Comparison of ENCODE assay signal across 14 mouse cellular contexts in genomic region chr4:52211022-52211421, GRCm38 (mm10).
DNase-seq lines count a peak whose midpoint lies in the region; ATAC-seq and TF ChIP-seq lines count a peak whose summit lies in the region.
"Had no signal": no experiment of that assay in that cellular context is flagged by ENCODE, and none has a peak within 500 bp of the region (broad histone marks: within the 10 kb centered on the region; RNA-seq: fewer than 3 reads in every experiment).

No protein-coding gene starts in this region.

- no peaks in the 10 kb centered on the region for H3K27me3 ChIP-seq in hindbrain, embryonic 11.5 days (ENCODE audit: control insufficient read depth, insufficient read depth, low read length)
- H3K27me3 ChIP-seq in hindbrain, embryonic 10.5 days (ENCODE audit: insufficient read depth, poor library complexity, severe bottlenecking), result no peaks in the 10 kb centered on the region
- H3K27me3 ChIP-seq in hindbrain, embryonic 14.5 days (ENCODE audit: control insufficient read depth, insufficient read depth, low read length), result no peaks in the 10 kb centered on the region
- no peaks in the 10 kb centered on the region for H3K27me3 ChIP-seq in midbrain, embryonic 14.5 days (ENCODE audit: control insufficient read depth, insufficient read depth, low read length)
- H3K27me3 ChIP-seq: limb, embryonic 12.5 days had no signal

- H3K36me3 ChIP-seq in hindbrain, embryonic 11.5 days (ENCODE audit: control insufficient read depth, insufficient read depth, low read length), result no peaks in the 10 kb centered on the region
- no peaks in the 10 kb centered on the region for H3K36me3 ChIP-seq in hindbrain, embryonic 10.5 days
- H3K36me3 ChIP-seq in hindbrain, embryonic 14.5 days (replicated peaks; ENCODE audit: control insufficient read depth, insufficient read depth), result no peaks in the 10 kb centered on the region
- H3K36me3 ChIP-seq in midbrain, embryonic 14.5 days (ENCODE audit: control insufficient read depth, insufficient read depth, low read length), result no peaks in the 10 kb centered on the region
- H3K36me3 ChIP-seq: limb, embryonic 12.5 days had no signal

- intact Hi-C loops in heart, postnatal 14 days (cut with DNase I), result no loop called here

- no peak overlapping the region for H3K4me3 ChIP-seq in hindbrain, embryonic 11.5 days (ENCODE audit: low read depth, low read length)
- H3K4me3 ChIP-seq in hindbrain, embryonic 10.5 days, result no peak overlapping the region
- H3K4me3 ChIP-seq in hindbrain, embryonic 14.5 days (replicated peaks; ENCODE audit: low read length), result no peak overlapping the region
- no peak overlapping the region for H3K4me3 ChIP-seq in midbrain, embryonic 14.5 days (replicated peaks; ENCODE audit: low read depth, low read length)
- H3K4me3 ChIP-seq: heart, adult 2 months; limb, embryonic 12.5 days had no signal

- no peak overlapping the region for H3K4me2 ChIP-seq in hindbrain, embryonic 11.5 days (replicated peaks; ENCODE audit: low read depth, low read length)
- no peak overlapping the region for H3K4me2 ChIP-seq in hindbrain, embryonic 14.5 days (replicated peaks)
- no peak overlapping the region for H3K4me2 ChIP-seq in midbrain, embryonic 14.5 days (ENCODE audit: low read length)
- H3K4me2 ChIP-seq: limb, embryonic 12.5 days had no signal

- DNase-seq in hindbrain, embryonic 11.5 days (ENCODE audit: low spot score), result peak; percentile 9
- DNase-seq in hindbrain, embryonic 10.5 days (ENCODE audit: low spot score), result no peak
- DNase-seq in brain, embryonic 14.5 days (ENCODE audit: low read depth), result peak; percentile 74
- peak; percentile 37 for DNase-seq in hindbrain, embryonic 14.5 days (ENCODE audit: low spot score)
- DNase-seq in midbrain, embryonic 14.5 days, result peak; percentile 54
- DNase-seq in frontal cortex, postnatal 25 days (ENCODE audit: low spot score in 2 of 2), result no peak
- DNase-seq in heart, postnatal 14 days, result no peak
- no peak for DNase-seq in gastrocnemius, postnatal 10 days
- DNase-seq: adrenal gland, adult 2 months; cerebellum, adult 11 months; heart, adult 2 months; liver, postnatal 0 days had no signal

- peak; percentile 71 for ATAC-seq in hindbrain, embryonic 11.5 days (ENCODE audit: low FRiP score)
- peak; percentile 64; the same call in 1 of the 2 replicates for ATAC-seq in hindbrain, embryonic 14.5 days (ENCODE audit: low FRiP score)
- ATAC-seq in midbrain, embryonic 14.5 days (ENCODE audit: low FRiP score, low TSS enrichment), result peak; percentile 66
- ATAC-seq: liver, postnatal 0 days had no signal

- no peaks in the 10 kb centered on the region for H3K9me3 ChIP-seq in hindbrain, embryonic 11.5 days (ENCODE audit: control insufficient read depth, low read length)
- H3K9me3 ChIP-seq in hindbrain, embryonic 10.5 days, result no peaks in the 10 kb centered on the region
- H3K9me3 ChIP-seq in hindbrain, embryonic 14.5 days (ENCODE audit: control insufficient read depth, low read length), result no peaks in the 10 kb centered on the region
- no peaks in the 10 kb centered on the region for H3K9me3 ChIP-seq in midbrain, embryonic 14.5 days (ENCODE audit: control insufficient read depth, low read length)
- H3K9me3 ChIP-seq: limb, embryonic 12.5 days had no signal

- H3K9ac ChIP-seq in hindbrain, embryonic 11.5 days (ENCODE audit: low read depth, low read length), result no peak overlapping the region
- H3K9ac ChIP-seq in hindbrain, embryonic 14.5 days, result no peak overlapping the region
- no peak overlapping the region for H3K9ac ChIP-seq in midbrain, embryonic 14.5 days (replicated peaks; ENCODE audit: low read length)
- H3K9ac ChIP-seq: limb, embryonic 12.5 days; liver, postnatal 0 days had no signal

- H3K4me1 ChIP-seq in hindbrain, embryonic 11.5 days (replicated peaks; ENCODE audit: control insufficient read depth, insufficient read depth, low read length), result no peaks in the 10 kb centered on the region
- 0 out of 2 replicates have a peak, but pooled peaks cover 7% of the 10 kb centered on the region for H3K4me1 ChIP-seq in hindbrain, embryonic 10.5 days (replicated peaks)
- peaks cover 3% of the 10 kb centered on the region; the same call in 1 of the 2 replicates for H3K4me1 ChIP-seq in hindbrain, embryonic 14.5 days (replicated peaks; ENCODE audit: control insufficient read depth, insufficient read depth, low read length)
- peaks cover 8% of the 10 kb centered on the region; the same call in 1 of the 2 replicates for H3K4me1 ChIP-seq in midbrain, embryonic 14.5 days (ENCODE audit: control insufficient read depth, insufficient read depth, low read length)
- H3K4me1 ChIP-seq: limb, embryonic 12.5 days had no signal

- H3K27ac ChIP-seq in hindbrain, embryonic 11.5 days (ENCODE audit: low read depth, low read length), result no peak overlapping the region
- no peak overlapping the region for H3K27ac ChIP-seq in hindbrain, embryonic 10.5 days
- H3K27ac ChIP-seq in hindbrain, embryonic 14.5 days, result 0 out of 2 replicates have a peak overlapping the region, but pooled peaks have one; percentile 26
- H3K27ac ChIP-seq in midbrain, embryonic 14.5 days (replicated peaks; ENCODE audit: low read depth, low read length), result no peak overlapping the region
- H3K27ac ChIP-seq: heart, adult 2 months; limb, embryonic 12.5 days; stomach, postnatal 0 days had no signal

- 39% methylated on average over 5 of the region's 5 CpGs for WGBS in hindbrain, embryonic 11.5 days
- WGBS in hindbrain, embryonic 10.5 days, result 48% methylated on average over 5 of the region's 5 CpGs
- WGBS in hindbrain, embryonic 14.5 days, result 15% methylated on average over 5 of the region's 5 CpGs
- 31% methylated on average over 5 of the region's 5 CpGs for WGBS in midbrain, embryonic 14.5 days

- TF ChIP-seq CTCF in brain, embryonic 14.5 days (IDR thresholded peaks at IDR 0.05; ENCODE audit: borderline replicate concordance, extremely low read depth, insufficient read depth, insufficient read length), result no peak

- no peak for TF ChIP-seq POLR2A in brain, embryonic 14.5 days (IDR thresholded peaks at IDR 0.05; ENCODE audit: borderline replicate concordance, extremely low read depth, insufficient read depth, insufficient read length, poor library complexity, severe bottlenecking)

Comparison
In these comparisons a context has a peak if more than half of its experiments do, and no peak if none do; other contexts are left out.
1. DNase-seq: peak in hindbrain, embryonic 11.5 days (single experiment), brain, embryonic 14.5 days (single experiment), hindbrain, embryonic 14.5 days (single experiment) and midbrain, embryonic 14.5 days (single experiment); none in hindbrain, embryonic 10.5 days (single experiment), frontal cortex, postnatal 25 days (0 of 2), heart, postnatal 14 days (0 of 2) and gastrocnemius, postnatal 10 days (single experiment).
2. Peak in every context shown above with its lines, with median percentiles within 50 percentile points of each other: ATAC-seq.